Mouse (Mus musculus) layer of hippocampus, postnatal 14 days (tissue): ENCODE measurements around the gene Capn7. TPM values are rescaled to one million over a fixed set of nuclear protein-coding genes. Genes with fewer than 3 reads are reported as not detected.

Source experiments
- DNase-seq, 2 experiments: peaks; one replicate each; pipeline ENCODE4 v3.0.0; 2021 to 2022; ENCODE audit warnings: low spot score in 2 of 2, mixed read lengths in 1 of 2
- total RNA-seq, 2 experiments: library from RNA; stranded (reverse); gene quantifications; 2 replicates each; pipeline ENCODE4 v1.2.3; 2021

Gene Capn7
- total RNA-seq, 2 experiments from 2014 or later = 36.6 to 41.0 TPM

DNA sequence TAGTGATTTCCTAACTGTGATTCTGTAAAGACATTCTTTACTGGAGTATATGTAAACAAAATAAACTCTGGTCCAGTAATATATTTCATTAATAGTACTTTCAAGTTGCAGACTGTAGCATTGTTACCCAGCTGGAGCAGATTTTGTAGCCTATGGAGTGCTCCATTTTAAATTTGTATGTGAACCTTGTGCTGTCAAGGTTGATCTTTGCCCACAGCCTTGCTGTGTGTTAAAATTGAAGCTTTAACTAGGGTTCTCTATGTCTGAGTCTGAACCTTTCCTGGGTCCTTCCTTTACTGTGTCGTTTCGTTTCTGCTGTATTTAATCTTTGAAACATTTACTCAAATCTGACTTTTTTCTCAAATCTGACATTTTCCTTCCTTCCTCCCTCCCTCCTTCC, 25.8 kb downstream of the Capn7 start:
- DNase-seq = no peak

DNA sequence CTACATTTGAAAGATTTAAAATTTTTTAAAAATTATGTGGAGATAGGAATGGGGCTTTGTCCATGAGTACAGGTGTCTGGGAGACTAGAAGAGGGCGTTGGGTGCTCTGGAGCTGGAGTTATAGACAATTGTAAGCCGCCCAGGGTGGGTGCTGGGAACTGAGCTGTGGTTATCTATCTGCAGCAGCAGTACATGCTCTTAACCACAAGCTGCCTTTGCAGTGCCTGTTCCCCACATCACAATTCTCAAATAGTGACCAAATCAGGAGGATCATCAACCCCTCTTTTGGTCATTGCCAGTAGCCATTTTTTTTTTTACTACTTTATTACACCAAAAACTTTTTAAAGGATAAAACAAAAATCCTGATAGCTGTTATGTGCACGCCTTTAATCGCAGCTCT, 28.2 kb downstream of the Capn7 start:
- no peak for DNase-seq

DNA sequence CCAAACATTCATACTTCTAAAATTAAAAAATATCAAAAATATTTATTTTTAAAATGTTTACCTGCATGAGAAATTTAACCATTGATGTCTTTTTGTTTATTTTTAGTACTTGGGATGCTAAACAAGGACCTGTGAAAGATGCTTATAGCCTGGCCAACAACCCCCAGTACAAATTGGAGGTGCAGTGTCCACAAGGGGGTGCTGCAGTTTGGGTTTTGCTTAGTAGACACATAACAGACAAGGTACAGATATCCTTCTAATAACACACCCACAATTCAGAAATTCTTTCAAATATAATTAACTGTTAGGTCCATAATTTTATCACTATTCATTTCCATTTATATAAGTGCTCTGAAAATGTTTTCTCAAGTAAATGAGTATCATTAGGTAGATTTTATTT, 28.9 kb downstream of the Capn7 start:
- peak; percentile 62 to 79 for DNase-seq

DNA sequence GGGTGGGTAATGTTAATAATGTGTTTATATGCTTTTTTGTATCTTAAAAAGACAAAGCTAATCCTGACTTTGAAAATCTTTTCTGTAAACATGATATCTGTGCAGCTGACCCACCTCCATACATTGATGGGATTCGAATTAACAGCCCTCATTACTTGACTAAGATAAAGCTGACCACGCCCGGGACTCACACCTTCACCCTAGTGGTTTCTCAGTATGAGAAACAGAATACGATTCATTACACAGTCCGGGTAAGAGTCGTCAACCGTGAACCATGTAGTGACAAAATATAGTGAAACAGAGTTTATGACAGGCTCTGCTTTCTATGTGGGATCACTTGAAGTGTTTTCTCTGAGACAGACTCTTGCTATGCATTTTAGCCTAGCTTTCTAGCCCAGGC, 31.5 kb downstream of the Capn7 start:
- no peak for DNase-seq

DNA sequence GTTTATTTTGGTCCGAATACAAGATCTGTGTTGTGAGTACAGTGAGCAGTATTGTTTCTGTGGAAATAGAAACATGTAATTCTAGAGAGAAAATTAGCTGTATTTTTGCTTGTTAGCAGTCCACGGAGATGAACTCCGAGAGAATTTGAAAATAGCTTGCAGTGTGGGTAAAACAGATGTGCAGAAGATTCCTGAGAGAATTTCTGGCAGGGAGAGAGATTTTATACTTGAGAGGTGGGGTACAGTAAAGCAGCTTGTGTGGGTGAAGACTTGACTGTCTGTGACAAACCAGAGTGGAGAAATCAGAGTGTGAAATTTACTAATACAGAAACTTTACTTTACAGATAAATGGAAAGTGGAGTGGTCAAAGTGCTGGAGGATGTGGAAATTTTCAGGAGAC, 32.9 kb downstream of the Capn7 start:
- no peak for DNase-seq

DNA sequence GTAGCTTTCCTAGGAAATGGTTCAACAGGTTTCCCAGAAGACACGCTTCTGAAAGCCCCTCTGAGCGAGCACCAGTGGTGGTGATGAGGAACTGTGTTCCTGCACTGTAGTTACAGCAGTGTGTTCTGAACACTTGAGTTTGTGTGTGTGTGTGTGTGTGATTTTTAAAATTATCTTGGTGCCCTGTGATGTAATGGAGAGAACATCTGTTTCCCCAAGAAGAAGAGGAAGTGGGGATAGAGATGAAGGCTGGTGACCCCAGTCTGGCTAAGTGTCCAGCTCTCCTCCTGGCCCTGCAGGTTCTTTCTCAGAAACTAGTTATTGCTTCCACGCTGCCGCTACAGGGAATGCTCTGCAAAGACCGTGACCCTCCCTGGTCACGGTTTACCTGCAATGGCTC, 38.0 kb downstream of the Capn7 start:
- no peak for DNase-seq

DNA sequence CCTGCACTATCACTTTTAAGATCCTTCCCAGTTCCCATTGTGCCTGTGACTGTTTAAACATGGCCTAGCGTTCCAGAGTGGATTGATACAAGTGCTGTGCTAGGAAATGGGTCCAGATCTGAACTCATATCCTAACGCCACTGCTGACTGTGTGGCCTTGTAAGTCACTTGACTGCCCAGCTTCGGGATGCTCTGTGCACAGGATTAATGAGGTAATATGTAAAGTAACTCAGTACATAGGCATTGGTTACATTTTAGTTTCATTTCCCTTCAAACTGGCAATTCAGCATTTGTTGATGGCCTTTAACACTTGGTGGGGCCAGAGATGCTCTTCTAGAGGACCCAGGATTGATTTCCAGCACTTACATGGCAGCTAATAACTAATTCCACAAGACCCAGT, 39.9 kb downstream of the Capn7 start:
- DNase-seq = no peak

DNA sequence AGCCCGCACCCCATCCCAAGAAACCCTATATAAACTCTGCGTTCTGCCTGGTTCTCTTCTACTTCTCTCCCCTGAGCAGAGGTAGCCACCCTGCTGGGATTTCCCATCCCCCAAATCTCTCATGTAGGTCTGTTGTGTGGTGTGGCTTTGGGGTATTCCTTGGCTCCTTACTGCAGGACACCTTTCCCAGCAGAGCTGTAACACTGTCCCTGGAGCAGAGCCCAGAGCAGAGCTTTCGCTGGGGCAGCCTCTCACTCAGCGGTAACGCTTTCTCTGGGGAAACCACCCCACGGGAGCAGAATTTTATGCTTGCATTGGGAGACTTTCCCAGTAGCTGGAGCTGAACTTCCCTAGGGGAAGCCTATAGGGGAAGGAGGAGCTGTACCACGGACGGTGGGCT, 45.8 kb downstream of the Capn7 start:
- DNase-seq = no peak

DNA sequence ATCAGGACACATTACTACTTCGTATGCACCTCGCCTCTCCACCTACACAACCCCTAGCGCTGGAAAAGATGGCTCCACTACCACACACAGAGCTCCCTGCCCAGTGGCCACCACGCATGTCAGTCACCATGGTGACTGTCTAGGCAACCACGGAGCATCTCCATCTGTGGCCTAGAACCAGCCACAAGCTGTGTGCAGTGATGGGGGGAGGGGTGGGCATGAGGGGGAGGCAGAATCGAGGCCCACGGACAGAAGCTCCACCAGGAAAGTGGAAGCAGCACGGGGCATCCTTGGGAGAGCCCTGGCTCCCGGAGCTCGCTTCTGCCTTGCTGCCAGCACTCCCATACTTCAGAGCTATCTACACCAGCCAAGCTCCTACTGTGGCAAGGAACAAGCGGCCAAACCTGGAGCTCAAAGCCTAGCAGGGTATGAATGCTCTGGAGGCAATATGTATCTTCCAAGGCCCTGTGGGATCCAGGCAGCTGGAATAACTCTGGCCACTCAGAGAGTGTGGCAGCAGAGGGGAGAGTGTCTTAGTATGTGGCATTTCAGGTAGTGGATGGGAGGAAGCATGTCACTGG, 47.1 kb downstream of the Capn7 start:
- peak; percentile 76 to 85 for DNase-seq

DNA sequence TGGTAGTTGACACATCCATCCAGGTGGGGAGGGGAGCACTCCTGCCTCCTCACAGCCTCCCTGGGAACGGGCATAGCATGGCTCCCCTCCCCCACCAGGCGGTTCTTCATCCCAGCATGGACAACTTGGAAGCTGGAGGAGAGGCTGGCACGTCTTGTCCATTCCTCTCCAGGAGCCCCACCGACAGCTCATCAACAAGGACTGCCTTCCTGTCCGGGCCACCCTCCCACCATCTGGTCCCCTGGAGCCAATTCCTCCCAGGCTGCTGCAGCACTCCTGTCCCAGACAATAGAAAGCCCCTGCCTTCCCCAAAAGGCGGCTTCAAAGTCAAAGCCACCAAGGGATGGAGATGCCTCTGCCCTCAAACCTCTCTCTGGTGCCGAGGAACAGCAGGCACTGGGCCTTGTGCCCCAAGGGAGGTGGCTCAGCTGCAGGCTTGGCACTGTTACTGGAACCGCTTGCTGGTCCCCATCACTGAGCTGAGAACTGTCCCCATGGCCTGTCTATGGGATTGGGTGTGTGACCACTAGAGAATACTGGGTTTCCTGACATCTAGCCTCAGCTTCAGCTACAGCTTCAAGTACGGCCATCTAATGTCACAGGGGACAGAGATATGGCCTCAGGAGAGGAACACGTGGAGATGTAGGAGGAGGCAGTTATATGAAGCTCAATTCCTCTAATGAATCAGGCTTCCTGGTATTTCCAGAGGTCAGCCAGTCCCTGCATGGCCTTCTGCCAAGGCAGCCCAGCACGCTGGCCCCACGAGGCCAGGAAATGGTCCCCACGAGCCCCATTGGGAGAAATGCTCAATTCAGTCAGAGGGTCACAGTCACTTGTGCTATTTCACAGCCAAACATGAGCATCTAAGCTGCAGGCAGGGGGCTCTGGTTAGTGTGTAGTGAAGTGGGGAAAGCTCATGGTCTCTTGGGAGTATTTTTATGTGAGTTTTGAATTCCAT, 48.2 kb downstream of the Capn7 start:
- DNase-seq = no peak

DNA sequence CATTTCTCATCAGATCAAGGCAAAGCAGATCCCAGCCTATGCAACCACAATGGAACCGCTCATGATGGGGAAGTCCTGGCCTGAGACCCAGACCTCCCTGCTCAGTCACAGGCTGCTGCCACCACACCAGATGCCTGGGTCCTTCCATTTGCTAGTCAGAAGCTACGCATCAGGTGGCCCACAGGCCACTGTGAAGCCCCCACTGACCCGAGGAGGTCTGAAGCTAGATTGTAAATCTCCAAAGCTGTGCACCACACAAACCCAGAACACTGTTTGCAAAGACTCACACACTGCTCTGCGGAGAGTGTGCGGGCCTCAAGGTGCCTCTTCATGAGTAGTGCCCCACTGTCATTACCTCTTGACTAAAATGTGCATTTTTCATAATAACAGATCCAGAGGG, 49.0 kb downstream of the Capn7 start:
- DNase-seq = no peak

DNA sequence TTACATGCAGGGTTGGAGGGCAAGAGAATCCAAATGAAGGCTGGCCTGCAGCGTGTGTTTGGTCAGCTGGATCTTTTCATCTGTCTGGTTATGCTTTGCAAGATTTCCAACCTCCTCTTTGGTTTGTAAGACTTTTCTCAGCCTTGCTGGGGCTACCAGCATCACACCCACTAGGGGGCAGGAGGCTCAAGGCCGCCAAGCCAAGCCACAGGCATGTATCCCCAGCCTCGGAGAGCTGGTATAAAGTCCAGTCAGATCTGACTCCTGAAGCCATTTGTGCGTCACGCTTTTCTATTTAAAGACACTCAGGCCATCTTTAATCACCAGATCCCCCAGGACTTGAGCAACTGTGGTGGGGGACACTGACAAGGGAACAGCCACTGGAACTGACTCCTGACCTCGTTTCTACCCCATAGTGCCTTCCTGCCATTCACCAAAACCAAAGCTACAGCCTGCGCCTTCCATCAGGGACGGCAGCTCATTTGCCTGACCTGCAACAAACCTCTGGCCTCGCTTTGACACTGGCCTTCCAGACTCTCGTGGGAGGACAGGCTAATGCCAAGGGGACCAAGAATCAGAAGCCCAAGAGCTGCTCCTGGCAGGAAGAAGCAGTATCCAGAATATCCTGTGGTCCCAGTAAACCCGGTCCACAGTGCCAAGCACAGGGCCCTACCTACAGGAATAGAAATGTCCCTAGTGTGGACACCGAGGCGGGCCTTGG, 49.7 kb downstream of the Capn7 start:
- DNase-seq = peak in 1 of 2 experiments; percentile 64

DNA sequence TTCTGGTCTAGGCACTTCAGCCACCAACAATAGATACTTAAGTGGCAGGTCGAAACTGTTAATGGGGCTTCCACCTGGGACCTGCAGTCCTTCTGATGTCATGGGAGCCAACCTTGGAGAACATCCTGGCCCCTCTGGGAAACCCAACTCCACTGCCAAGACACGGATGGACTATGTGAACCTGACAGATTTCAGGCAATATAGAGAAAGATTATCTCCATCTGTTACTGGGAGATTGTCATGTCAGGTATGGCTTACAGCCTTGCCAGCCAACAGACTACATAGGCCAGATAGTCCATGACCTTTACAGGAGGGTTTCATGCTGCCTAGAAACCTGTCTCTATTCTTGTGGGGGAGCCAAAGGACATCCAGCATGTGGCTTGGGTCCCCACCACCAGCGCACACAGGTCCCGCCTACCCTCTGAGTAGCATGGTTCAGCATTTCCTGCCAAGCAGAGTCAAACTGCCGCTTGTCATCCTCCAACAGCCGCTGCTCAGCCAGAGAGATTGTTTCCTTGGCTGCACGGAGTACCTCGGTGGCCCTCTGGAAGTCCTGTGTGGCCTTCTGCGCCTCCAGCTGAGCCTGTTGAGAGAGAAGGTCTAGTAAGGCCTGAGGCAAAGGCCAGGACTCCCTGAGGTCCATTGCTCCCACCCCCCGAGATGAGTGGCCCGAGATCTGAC, 51.0 kb downstream of the Capn7 start:
- peak in 1 of 2 experiments; percentile 47 for DNase-seq

DNA sequence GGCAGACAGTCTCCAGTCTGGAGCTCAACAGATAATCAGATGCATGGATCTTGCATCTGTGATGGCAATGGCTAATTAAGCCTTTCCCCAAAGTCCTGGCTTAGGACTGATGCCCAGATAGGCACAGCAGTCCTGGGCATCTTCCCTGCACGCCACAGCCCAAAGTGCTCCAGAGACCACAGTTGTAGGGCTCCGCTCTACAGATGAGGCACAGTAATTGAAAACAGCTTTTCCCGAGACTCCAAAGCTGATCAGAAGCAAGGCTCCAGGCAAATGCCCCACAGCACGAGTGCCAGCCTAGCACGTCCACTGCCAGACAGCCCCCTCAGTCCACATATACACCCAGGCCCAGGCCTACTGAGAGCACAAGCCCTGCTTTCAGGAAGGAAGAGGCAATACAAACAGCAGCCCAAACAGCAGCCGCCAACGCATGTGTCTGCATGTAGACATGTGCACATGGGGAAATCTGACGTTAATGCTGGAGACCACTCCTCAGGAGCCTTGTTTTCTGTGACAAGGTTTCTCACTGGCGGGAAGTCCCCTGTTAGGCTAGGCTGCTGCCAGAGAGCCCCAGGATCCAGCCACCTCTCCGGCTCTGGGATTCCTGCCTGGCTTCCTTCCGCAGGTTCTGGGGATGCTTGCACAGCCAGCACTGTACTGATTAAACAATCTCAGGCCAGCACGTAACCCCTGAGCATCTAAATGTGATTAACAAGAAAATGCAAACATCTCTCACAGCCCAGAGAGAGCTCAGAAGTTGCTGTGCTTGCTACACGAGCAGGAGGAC, 51.8 kb downstream of the Capn7 start:
- DNase-seq = no peak

DNA sequence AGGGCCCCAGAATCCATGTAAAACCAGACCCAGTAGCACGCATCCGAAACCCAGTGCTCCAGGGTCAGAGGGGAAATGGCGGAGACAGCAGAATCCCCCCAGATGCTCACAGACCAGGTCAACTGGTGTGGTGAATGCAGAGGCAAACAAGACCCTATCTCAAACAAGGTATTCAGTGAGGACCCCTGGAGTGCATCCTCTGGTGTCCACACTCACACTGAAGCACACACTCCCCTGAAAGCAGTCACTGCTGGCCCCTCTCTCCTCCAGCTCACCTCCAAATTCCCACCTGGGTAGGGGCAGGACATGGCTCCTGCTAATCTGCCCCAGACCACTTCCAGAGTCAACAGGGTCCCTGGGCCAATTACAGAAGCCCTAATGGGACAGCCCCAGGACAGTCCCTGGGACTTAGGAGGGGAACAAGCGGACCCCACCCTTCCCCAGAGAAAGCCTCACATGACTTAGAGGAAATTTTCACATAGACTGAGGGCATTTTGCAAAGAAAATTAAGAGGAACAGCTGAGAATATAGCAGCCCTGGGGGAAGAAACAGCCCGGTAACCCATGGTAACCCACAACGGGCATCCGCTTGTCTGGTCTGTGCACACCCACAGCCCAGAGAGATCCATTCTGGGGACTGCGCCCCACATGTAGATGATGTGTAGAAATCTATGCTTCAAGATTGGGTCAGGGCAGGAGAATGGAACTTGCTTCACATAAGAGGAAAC, 53.1 kb downstream of the Capn7 start:
- DNase-seq = no peak

DNA sequence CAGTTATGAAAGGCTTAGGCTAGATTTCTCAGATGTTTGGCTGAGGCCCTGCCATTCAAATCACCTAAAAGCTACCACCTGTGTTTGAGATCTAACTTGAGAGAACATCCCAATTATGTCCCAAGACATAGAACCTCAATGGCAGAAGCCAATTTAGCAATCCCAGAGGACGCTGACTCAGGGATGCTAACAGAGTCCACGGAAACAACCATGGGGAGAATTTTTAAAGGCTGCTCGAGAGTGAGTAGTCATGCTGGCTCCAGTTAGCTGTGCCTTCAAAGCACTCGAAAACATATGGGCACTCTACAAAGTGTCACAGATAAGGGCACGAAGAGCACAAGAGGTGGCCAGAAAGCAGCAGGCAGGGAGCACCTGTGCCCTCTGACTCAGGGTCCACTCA, 55.9 kb downstream of the Capn7 start:
- no peak for DNase-seq

DNA sequence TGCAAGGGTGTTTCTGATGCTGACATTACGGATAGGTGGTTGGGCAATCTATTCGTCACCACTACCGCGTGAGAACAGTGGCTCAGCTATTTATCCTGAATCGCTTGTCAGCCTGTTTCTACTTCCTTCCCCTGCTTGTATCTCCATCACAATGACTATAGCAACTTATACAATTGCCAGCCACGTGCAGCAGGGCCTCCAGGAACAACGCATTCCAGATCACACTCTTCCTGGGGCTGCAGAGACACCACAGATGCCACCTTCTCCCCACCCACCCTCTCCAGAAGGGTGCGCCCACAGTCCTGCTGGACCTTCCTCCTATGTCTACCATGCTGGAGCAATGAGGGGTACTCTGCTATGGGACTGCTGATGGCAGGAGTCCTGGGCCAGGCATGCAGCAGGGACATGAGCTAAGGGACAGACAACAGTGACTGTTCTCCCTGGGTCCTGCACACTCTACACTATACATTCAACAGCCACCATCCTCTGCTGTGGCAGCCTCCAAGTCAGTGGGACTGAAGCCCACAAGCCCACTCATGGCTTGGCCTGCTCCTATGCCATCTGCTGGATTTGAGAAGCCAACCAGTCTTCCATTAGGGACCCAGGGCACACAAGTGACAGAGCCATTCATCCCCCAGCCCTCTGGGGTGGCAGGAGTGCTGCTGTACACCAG, 56.6 kb downstream of the Capn7 start:
- DNase-seq = peak; percentile 74 to 85

DNA sequence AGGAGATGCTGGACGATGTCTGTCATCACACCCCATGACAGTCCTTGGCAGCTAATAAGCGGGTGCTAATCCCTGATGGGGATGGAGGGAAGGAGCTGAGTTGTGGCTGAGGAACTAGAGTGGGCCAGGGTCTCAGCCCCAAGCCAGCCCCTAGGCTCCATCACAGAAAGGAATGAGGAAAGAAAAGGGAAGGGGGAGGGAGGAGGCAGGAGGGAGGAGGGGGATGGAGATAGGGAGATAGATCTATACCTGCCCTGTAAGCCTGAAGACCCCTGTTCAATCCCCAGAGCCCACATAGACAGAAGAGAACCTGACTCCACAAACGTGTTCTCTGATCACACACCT, 57.1 kb downstream of the Capn7 start:
- DNase-seq = no peak

DNA sequence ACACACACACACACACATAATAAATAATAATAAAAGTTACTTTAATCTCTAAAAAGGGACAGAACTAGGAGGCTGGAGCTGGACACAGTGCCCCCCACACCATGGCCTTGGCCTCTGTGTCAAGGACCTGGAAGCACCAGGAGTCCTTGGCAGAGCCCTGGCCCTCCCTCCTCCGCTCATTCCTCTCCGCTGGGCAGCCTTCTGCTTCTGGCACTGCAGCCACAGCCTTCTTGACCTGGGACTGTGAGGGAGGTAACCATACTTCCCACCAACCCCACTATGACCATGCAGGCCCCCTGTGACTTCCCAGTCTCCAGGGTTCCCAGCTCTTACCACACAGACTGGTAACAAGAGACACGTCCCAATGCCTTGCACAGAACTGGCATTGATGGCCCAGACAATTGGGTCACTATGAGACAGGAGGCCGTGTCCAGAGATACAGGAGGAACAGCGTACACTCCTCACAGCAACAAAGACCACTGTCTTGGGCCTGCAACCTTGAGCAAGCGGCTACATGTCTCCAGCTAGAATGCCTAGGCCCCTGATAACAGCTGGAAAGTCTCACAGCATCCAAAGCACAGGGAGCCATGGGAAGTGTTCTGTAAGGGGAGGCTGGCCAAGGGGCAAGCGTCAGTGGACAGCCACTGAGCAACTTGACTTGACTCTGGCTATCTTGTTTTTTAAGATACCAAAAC, 57.6 kb downstream of the Capn7 start:
- DNase-seq = no peak
